Mouse (Mus musculus) hindbrain, embryonic 12.5 days (tissue): ENCODE data around the gene Fam83g. TPM values are rescaled to one million over a fixed set of nuclear protein-coding genes. Genes with fewer than 3 reads are reported as not detected.

Source experiments
- ATAC-seq: fragments of 200-750 bp; cut with Nextera tagmentation; 2 replicates; pipeline ENCODE4 v1.8.0; 2017; ENCODE audit warnings: moderate TSS enrichment; ENCODE audit not compliant: low FRiP score
- H3K27ac ChIP-seq: fragments of 300-500 bp; sonication (generic); 2 replicates; pipeline ENCODE4 v1.5.1; 2016; ENCODE audit warnings: mild to moderate bottlenecking
- H3K27me3 ChIP-seq: fragments of 300-500 bp; sonication (generic); 2 replicates; pipeline ENCODE4 v1.6.1; 2016; ENCODE audit warnings: mild to moderate bottlenecking
- H3K36me3 ChIP-seq: fragments of 300-500 bp; sonication (generic); 2 replicates; pipeline ENCODE4 v1.6.1; 2016; ENCODE audit warnings: mild to moderate bottlenecking
- H3K4me1 ChIP-seq: fragments of 300-500 bp; sonication (generic); 2 replicates; pipeline ENCODE4 v1.6.1; 2016
- H3K4me2 ChIP-seq: fragments of 300-500 bp; sonication (generic); replicated peaks from 2 replicates; pipeline ENCODE4 v1.6.1; 2016; ENCODE audit warnings: mild to moderate bottlenecking
- H3K4me3 ChIP-seq: fragments of 300-500 bp; sonication (generic); 2 replicates; pipeline ENCODE4 v1.5.1; 2016; ENCODE audit warnings: mild to moderate bottlenecking
- H3K9ac ChIP-seq: fragments of 300-500 bp; sonication (generic); 2 replicates; pipeline ENCODE4 v1.6.1; 2016; ENCODE audit warnings: mild to moderate bottlenecking, moderate library complexity
- H3K9me3 ChIP-seq: fragments of 300-500 bp; sonication (generic); replicated peaks from 2 replicates; pipeline ENCODE4 v1.6.1; 2016; ENCODE audit warnings: mild to moderate bottlenecking
- WGBS: fragments of 180-500 bp; shearing (Covaris S2); methylation state at CpG from one replicate; pipeline ENCODE4 v1.1.7; 2016; 5-methylcytosine and 5-hydroxymethylcytosine counted together
- polyA plus RNA-seq: library from polyadenylated mRNA; unstranded; fragments of >200 nt; fragmentation: Nextera tagmentation; extraction: Ambion mirVana; gene quantifications from 2 replicates; pipeline ENCODE4 v1.2.1, GENCODE M21; 2016

Gene Fam83g
- polyA plus RNA-seq, 1 experiment from 2014 or later: 0.41 TPM

- Histone ChIP-seq H3K4me1 (0 out of 2 replicates have a peak, but pooled peaks cover 3% of the 10 kb centered on the region), H3K4me3 (no peak overlapping the region), H3K36me3 (no peaks in the 10 kb centered on the region), H3K9ac (no peak overlapping the region), H3K4me2 (no peak overlapping the region), H3K27me3 (peaks cover 3% of the 10 kb centered on the region; the same call in 1 of the 2 replicates), H3K9me3 (no peaks in the 10 kb centered on the region), H3K27ac (no peak overlapping the region)
- no peak for ATAC-seq
- WGBS: 84% methylated on average over 5 of the region's 5 CpGs
Observed at GRCm38 (mm10) chr11:61667782-61668181, 16.1 kb upstream of the Fam83g start.

DNA sequence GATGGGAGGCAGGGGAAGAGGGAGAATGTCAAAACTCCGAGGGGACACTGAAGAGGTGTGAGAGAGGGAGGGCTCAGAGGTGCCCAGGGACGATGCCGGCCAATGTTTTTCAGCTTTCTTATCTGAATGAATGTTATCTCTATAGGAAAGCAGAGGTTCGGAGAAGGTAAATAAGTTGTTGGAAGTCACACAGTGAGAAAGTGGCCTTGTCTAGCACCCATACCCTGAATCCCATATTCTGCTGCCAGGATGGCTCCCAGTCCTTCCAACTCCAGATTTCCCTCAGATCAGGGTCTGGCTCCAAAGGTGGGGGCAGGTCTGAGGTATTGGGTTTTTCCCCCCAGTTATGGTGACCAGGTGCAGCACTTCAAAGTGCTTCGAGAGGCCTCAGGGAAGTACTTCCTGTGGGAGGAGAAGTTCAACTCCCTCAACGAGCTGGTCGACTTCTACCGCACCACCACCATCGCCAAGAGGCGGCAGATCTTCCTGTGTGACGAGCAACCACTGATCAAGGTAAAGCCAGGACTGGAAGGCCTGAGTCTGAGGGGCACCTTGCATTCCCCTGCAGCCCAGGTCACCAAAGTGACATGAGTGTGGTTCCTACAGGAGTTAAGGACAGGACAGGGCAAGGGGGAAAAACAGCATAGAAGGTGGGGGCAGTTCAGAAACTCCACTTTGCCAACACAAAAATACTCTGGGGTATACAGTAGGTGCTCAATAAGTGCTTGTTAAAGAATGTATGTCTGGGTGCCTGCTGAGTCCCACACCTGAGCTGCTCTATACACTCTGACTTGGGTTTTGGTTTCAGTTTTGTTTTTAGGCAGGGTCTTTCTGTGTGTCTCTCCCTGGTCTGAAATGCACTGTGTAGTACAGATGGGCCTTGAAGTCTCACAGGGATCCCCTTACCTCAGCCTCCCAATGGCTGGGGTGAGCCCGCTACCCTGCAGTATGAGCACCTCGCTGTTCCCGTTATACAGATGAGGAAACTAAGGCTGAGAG lies 14.1 kb upstream of the Fam83g start:
- H3K36me3 ChIP-seq: no peaks in the 10 kb centered on the region
- H3K27me3 ChIP-seq: peaks cover 10% of the 10 kb centered on the region; the same call in 1 of the 2 replicates
- no peak for ATAC-seq
- H3K4me2 ChIP-seq: no peak overlapping the region
- no peak overlapping the region for H3K9ac ChIP-seq
- no peak overlapping the region for H3K27ac ChIP-seq
- 80% methylated on average over 14 of the region's 14 CpGs for WGBS
- H3K9me3 ChIP-seq: no peaks in the 10 kb centered on the region
- H3K4me1 ChIP-seq: peaks cover 10% of the 10 kb centered on the region
- no peak overlapping the region for H3K4me3 ChIP-seq

- peaks cover 10% of the 10 kb centered on the region; the same call in 1 of the 2 replicates for H3K27me3 ChIP-seq
Observed at GRCm38 (mm10) chr11:61671781-61672383, 12.0 kb upstream of the Fam83g start.

GRCm38 (mm10) chr11:61673686-61674085 lies 10.2 kb upstream of the Fam83g start:
- no peaks in the 10 kb centered on the region for H3K36me3 ChIP-seq
- H3K4me3 ChIP-seq: no peak overlapping the region
- peaks cover 17% of the 10 kb centered on the region for H3K4me1 ChIP-seq
- H3K9ac ChIP-seq: no peak overlapping the region
- H3K9me3 ChIP-seq: no peaks in the 10 kb centered on the region
- no peak overlapping the region for H3K4me2 ChIP-seq
- peaks cover 10% of the 10 kb centered on the region; the same call in 1 of the 2 replicates for H3K27me3 ChIP-seq
- 25% methylated on average over 8 of the region's 8 CpGs for WGBS
- no peak overlapping the region for H3K27ac ChIP-seq
- ATAC-seq: no peak

More at GRCm38 (mm10) chr11:61671781-61672383, 12.0 kb upstream of the Fam83g start:
- H3K9ac ChIP-seq: no peak overlapping the region
- no peaks in the 10 kb centered on the region for H3K36me3 ChIP-seq
- H3K9me3 ChIP-seq: no peaks in the 10 kb centered on the region
- no peak overlapping the region for H3K27ac ChIP-seq
- 70% methylated on average over 19 of the region's 19 CpGs for WGBS
- H3K4me1 ChIP-seq: peaks cover 17% of the 10 kb centered on the region
- no peak for ATAC-seq
- H3K4me2 ChIP-seq: 0 out of 2 replicates have a peak overlapping the region, but pooled peaks have one; percentile 1
- H3K4me3 ChIP-seq: no peak overlapping the region

- Histone ChIP-seq H3K4me1 (peaks cover 17% of the 10 kb centered on the region), H3K36me3 (no peaks in the 10 kb centered on the region), H3K9me3 (no peaks in the 10 kb centered on the region), H3K4me3 (no peak overlapping the region), H3K27ac (no peak overlapping the region), H3K9ac (no peak overlapping the region), H3K27me3 (peaks cover 10% of the 10 kb centered on the region; the same call in 1 of the 2 replicates), H3K4me2 (peak overlapping the region; percentile 21)
- peak; percentile 60 for ATAC-seq
- 20% methylated on average over 19 of the region's 19 CpGs for WGBS
Observed at GRCm38 (mm10) chr11:61674151-61674838, 9.6 kb upstream of the Fam83g start.

- Histone ChIP-seq H3K36me3 (no peaks in the 10 kb centered on the region), H3K4me2 (peak overlapping the region; percentile 21), H3K9me3 (no peaks in the 10 kb centered on the region), H3K4me3 (no peak overlapping the region), H3K27me3 (peaks cover 10% of the 10 kb centered on the region; the same call in 1 of the 2 replicates), H3K9ac (no peak overlapping the region), H3K27ac (no peak overlapping the region), H3K4me1 (peaks cover 17% of the 10 kb centered on the region)
- peak; percentile 66 for ATAC-seq
- WGBS: 2% methylated on average over 8 of the region's 8 CpGs
Observed at GRCm38 (mm10) chr11:61674839-61675159, 9.1 kb upstream of the Fam83g start.

DNA sequence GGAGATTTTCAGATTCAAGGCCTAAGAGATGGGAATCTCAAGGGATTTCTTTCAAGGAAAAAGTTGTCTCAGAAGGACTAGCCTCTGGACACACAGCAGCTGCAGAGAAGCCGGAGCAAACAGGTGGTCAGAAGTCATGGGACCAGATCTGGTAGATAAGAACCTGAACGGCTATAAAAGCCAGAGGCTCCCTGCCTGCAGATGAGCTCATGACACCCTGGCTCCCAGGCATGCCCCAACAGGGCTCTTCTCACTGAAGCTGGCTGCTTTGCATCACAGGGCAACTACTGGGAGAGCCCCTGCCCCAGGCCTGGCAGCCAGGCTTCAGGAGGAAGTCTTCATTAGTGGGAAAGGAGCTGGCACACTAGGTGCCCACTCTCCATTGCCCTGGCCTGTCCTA lies 8.6 kb upstream of the Fam83g start:
- ATAC-seq: no peak
- peaks cover 17% of the 10 kb centered on the region for H3K4me1 ChIP-seq
- H3K4me3 ChIP-seq: no peak overlapping the region
- H3K36me3 ChIP-seq: no peaks in the 10 kb centered on the region
- H3K27me3 ChIP-seq: peaks cover 10% of the 10 kb centered on the region; the same call in 1 of the 2 replicates
- H3K27ac ChIP-seq: no peak overlapping the region
- H3K9ac ChIP-seq: no peak overlapping the region
- no peak overlapping the region for H3K4me2 ChIP-seq
- 68% methylated on average over 2 of the region's 2 CpGs for WGBS
- no peaks in the 10 kb centered on the region for H3K9me3 ChIP-seq

DNA sequence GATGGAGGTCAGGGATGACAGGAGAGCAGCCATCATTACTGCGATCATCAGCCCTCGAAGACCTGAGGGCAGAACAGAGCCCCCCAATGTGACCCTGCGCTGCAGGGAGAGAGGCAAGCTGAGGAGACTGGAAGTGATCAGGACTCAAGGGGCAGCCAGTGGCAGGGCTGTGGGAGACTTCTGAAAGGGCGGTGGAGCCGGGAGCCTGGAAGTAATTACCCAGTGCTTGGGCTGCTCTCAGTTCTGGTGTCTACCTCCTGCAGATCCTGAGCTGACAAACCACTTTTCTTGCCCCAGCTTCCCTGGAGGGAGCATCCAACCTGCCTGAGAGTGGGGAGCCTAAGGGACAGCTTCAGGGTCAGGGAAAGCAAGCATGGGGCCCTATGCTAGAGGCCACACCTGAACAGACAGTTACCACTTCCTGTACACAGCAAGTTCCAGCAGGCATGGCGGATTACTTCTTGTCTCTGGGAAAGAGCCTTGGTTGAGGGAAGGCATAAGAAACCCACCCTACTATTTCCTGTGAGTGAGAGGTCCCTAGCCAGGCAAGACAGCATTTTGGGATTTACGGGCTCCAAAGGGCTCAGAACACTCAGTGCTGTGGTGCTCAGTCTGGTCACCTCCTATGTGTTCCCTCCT lies 7.6 kb upstream of the Fam83g start:
- Histone ChIP-seq H3K4me3 (no peak overlapping the region), H3K27ac (no peak overlapping the region), H3K9me3 (no peaks in the 10 kb centered on the region), H3K27me3 (peaks cover 10% of the 10 kb centered on the region; the same call in 1 of the 2 replicates), H3K36me3 (no peaks in the 10 kb centered on the region), H3K4me1 (peaks cover 17% of the 10 kb centered on the region), H3K4me2 (no peak overlapping the region), H3K9ac (no peak overlapping the region)
- WGBS: 58% methylated on average over 7 of the region's 7 CpGs
- ATAC-seq: no peak

GRCm38 (mm10) chr11:61677709-61678108 lies 6.2 kb upstream of the Fam83g start:
- no peaks in the 10 kb centered on the region for H3K36me3 ChIP-seq
- no peak overlapping the region for H3K4me2 ChIP-seq
- H3K9ac ChIP-seq: no peak overlapping the region
- no peak for ATAC-seq
- H3K4me3 ChIP-seq: no peak overlapping the region
- no peaks in the 10 kb centered on the region for H3K9me3 ChIP-seq
- H3K27ac ChIP-seq: no peak overlapping the region
- H3K27me3 ChIP-seq: peaks cover 8% of the 10 kb centered on the region
- 85% methylated on average over 4 of the region's 4 CpGs for WGBS
- peaks cover 15% of the 10 kb centered on the region for H3K4me1 ChIP-seq

GRCm38 (mm10) chr11:61679091-61679866 lies 4.6 kb upstream of the Fam83g start:
- Histone ChIP-seq H3K4me1 (peaks cover 19% of the 10 kb centered on the region), H3K9ac (no peak overlapping the region), H3K36me3 (no peaks in the 10 kb centered on the region), H3K4me2 (no peak overlapping the region), H3K9me3 (no peaks in the 10 kb centered on the region), H3K27ac (no peak overlapping the region), H3K27me3 (peaks cover 17% of the 10 kb centered on the region), H3K4me3 (no peak overlapping the region)
- ATAC-seq: no peak
- 74% methylated on average over 4 of the region's 4 CpGs for WGBS

DNA sequence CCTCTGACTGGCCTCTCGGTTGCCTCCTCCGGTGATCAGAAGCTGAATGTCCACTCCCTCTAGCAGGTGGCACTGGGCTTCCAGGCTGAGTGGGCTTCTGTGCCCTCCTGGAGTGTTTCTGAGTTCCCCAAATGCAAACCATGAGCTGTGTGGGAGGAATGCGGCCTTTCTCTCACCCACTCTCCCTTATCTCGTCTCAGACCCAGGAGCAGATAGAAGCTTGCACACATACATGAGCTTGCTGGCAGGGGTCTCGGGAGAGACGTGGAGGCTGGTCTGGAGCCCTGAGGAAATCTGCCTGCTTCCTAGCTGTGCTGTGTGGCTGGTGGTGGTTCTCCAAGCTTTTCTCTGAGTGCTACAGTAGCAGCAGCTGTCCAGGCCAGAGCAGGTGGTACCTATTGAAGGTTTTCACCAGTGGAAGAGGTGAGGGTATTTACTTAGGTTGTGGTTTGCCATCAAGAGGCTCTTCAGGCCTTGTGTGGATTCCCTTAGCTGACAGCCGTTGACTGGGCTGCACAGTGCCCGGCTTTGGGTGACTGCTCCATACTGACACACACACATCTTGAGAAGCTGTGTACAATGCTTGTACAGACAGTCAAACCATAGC lies 1.3 kb downstream of the Fam83g start:
- Histone ChIP-seq H3K4me3 (peak overlapping the region; percentile 37; the same call in 1 of the 2 replicates), H3K9ac (no peak overlapping the region), H3K4me1 (peaks cover 8% of the 10 kb centered on the region), H3K4me2 (peak overlapping the region; percentile 56), H3K27me3 (peaks cover 43% of the 10 kb centered on the region), H3K36me3 (no peaks in the 10 kb centered on the region), H3K27ac (no peak overlapping the region), H3K9me3 (no peaks in the 10 kb centered on the region)
- WGBS: 67% methylated on average over 8 of the region's 8 CpGs
- no peak for ATAC-seq
